Mouse (Mus musculus) neural tube, embryonic 15.5 days (tissue): ENCODE results near the gene Plekhs1. TPM values are rescaled to one million over a fixed set of nuclear protein-coding genes. Genes with fewer than 3 reads are reported as not detected.
"Not testable (repeated sequence)": the region's sequence is repeated elsewhere in the genome, so short reads cannot be mapped to it uniquely, and the experiment has no call there.

Source experiments
- ATAC-seq: fragments of 200-750 bp; cut with Nextera tagmentation; 2 replicates; pipeline ENCODE4 v1.8.0; 2017; ENCODE audit warnings: mild to moderate bottlenecking, moderate TSS enrichment, moderate library complexity; ENCODE audit not compliant: low FRiP score
- H3K27ac ChIP-seq: fragments of 300-500 bp; sonication (generic); replicated peaks from 2 replicates; pipeline ENCODE4 v1.5.1; 2015; ENCODE audit warnings: mild to moderate bottlenecking, inconsistent platforms
- H3K27me3 ChIP-seq: fragments of 300-500 bp; sonication (generic); replicated peaks from 2 replicates; pipeline ENCODE4 v1.6.1; 2015; ENCODE audit warnings: inconsistent platforms
- H3K36me3 ChIP-seq: fragments of 300-500 bp; sonication (generic); 2 replicates; pipeline ENCODE4 v1.6.1; 2015; ENCODE audit warnings: inconsistent platforms
- H3K4me1 ChIP-seq: fragments of 300-500 bp; sonication (generic); 2 replicates; pipeline ENCODE4 v1.6.1; 2015; ENCODE audit warnings: inconsistent platforms
- H3K4me2 ChIP-seq: fragments of 300-500 bp; sonication (generic); 2 replicates; pipeline ENCODE4 v1.6.1; 2015; ENCODE audit warnings: inconsistent platforms, mild to moderate bottlenecking, moderate library complexity
- H3K4me3 ChIP-seq: fragments of 300-500 bp; sonication (generic); replicated peaks from 2 replicates; pipeline ENCODE4 v1.5.1; 2015; ENCODE audit warnings: mild to moderate bottlenecking, inconsistent platforms
- H3K9ac ChIP-seq: fragments of 300-500 bp; sonication (generic); replicated peaks from 2 replicates; pipeline ENCODE4 v1.6.1; 2015; ENCODE audit warnings: mild to moderate bottlenecking, inconsistent platforms
- H3K9me3 ChIP-seq: fragments of 300-500 bp; sonication (generic); replicated peaks from 2 replicates; pipeline ENCODE4 v1.6.1; 2016; ENCODE audit warnings: inconsistent platforms
- WGBS: fragments of 180-500 bp; shearing (Covaris S2); methylation state at CpG from one replicate; pipeline ENCODE4 v1.1.7; 2015; ENCODE audit warnings: mixed read lengths; 5-methylcytosine and 5-hydroxymethylcytosine counted together
- polyA plus RNA-seq: library from polyadenylated mRNA; unstranded; fragments of >200 nt; fragmentation: Nextera tagmentation; extraction: Ambion mirVana; gene quantifications from 2 replicates; pipeline ENCODE4 v1.2.1, GENCODE M21; 2015

The Plekhs1 gene
- polyA plus RNA-seq, 1 experiment from 2014 or later: 0.27 TPM

DNA sequence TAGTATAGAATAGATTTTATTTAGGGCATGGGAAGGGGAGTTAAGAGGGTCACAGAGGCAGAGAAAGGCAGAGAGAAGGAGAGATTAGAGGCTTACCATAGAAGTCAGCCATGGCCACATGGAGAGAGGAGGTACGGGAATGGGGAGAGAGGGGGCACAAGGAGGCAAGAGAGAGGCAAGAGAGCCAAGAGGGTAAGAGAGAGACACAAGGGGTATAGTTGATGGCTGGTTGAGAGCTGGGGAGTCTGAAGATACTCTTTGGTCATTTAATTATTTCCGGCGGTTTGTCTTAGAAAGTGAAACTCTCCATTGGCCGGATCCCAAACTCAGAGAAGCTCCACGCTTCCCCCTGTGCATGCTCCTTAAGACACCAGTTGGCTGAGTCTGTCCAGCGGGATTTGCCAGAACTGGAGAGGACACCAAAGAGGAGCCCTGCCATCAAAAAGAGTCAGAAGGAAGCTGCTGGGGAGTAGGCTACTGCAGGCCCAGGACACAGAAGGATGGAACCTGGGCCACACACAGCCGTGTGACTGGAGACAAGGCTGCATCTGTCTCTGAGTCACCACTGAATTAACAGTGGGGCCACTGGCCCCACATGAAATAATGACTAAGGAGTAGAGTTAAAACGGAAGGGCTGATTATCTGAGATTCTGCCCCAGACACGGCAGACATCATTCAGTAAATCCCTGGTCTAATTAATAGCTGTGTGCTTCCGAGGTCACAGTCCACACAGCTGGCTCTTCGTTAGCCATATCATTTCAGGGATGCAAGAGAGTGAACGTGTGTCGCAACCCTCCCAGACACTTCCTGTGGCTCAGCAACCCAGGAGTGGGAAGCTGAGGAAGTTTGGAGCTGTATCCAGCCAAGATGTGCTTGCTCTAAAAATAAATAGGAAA lies 24.2 kb downstream of the Plekhs1 start:
- H3K4me2 ChIP-seq: no peak overlapping the region
- no peaks in the 10 kb centered on the region for H3K27me3 ChIP-seq
- 57% methylated on average over 13 of the region's 13 CpGs for WGBS
- no peak overlapping the region for H3K4me3 ChIP-seq
- no peak for ATAC-seq
- no peaks in the 10 kb centered on the region for H3K9me3 ChIP-seq
- H3K27ac ChIP-seq: no peak overlapping the region
- peaks cover 13% of the 10 kb centered on the region for H3K4me1 ChIP-seq
- no peaks in the 10 kb centered on the region for H3K36me3 ChIP-seq
- no peak overlapping the region for H3K9ac ChIP-seq

DNA sequence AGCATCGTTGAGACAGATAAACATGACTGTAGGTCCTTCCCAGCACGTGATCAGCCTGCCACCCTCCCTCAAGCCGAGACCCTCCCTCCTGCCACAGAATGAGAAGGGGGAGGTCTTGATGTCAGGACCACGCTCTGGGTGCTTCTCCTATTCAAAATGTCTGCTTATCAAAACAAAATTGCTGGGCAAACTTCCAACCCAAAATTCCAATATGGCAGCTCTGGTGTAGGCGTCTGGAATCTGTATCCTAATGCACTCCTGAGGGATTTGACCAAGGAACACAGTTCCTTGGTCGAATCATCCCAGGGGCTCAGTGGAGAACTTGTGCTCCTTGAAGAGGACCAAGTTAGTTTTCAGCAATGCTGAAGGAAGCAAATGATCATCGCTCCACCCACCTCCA lies 25.5 kb downstream of the Plekhs1 start:
- WGBS: 89% methylated on average over 7 of the region's 7 CpGs
- no peaks in the 10 kb centered on the region for H3K27me3 ChIP-seq
- no peak for ATAC-seq

DNA sequence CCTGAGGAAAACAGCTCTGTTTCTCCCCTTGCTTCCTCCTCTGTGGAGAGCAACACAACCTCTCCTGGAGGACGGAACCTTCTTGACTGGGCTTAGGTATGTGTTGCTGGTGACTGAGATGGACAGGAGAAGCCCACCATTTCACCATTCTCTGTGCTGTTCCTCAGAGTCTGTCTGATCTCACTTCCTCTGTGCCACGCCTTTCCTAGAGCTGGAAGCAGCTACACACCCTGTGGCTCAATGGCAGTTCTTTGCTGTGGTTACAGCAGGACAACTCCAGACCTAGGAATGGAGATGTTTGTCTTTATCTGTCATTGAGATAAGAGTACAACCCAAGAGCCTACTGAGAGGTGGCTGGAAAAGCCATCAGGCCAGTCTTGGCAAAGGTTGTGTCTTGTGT lies 25.9 kb downstream of the Plekhs1 start:
- Histone ChIP-seq H3K9me3 (no peaks in the 10 kb centered on the region), H3K27ac (no peak overlapping the region), H3K4me3 (no peak overlapping the region), H3K4me2 (no peak overlapping the region), H3K4me1 (peaks cover 13% of the 10 kb centered on the region), H3K9ac (no peak overlapping the region), H3K36me3 (no peaks in the 10 kb centered on the region), H3K27me3 (no peaks in the 10 kb centered on the region)
- 94% methylated on average over 2 of the region's 2 CpGs for WGBS
- no peak for ATAC-seq

More for the DNA sequence above, 25.5 kb downstream of the Plekhs1 start:
- Histone ChIP-seq H3K9ac (no peak overlapping the region), H3K4me1 (peaks cover 13% of the 10 kb centered on the region), H3K4me3 (no peak overlapping the region), H3K4me2 (no peak overlapping the region), H3K9me3 (no peaks in the 10 kb centered on the region), H3K27ac (no peak overlapping the region), H3K36me3 (no peaks in the 10 kb centered on the region)

DNA sequence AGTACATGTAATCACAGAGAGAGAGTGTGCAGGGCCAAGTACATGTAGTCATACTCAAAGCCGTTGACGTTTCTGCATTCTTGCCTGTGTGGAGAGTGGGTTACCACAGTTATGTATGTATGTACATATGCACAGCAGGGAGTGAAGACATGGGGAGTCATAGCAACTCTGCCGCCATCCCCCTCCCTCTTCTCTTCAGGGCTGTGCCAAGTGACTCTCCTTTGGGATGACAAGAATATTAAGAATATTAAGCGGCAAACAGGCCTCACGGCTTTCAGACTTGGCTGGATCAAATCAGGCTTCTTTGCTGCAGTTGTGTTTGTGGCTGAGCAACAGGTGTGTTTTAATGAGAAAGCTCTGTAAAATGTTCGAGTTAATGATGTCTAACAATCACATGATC lies 28.2 kb downstream of the Plekhs1 start:
- ATAC-seq: no peak
- no peaks in the 10 kb centered on the region for H3K27me3 ChIP-seq
- no peak overlapping the region for H3K27ac ChIP-seq
- no peak overlapping the region for H3K4me3 ChIP-seq
- peaks cover 13% of the 10 kb centered on the region for H3K4me1 ChIP-seq
- WGBS: 85% methylated on average over 6 of the region's 6 CpGs
- H3K9ac ChIP-seq: no peak overlapping the region
- no peaks in the 10 kb centered on the region for H3K36me3 ChIP-seq
- H3K4me2 ChIP-seq: no peak overlapping the region
- no peaks in the 10 kb centered on the region for H3K9me3 ChIP-seq

DNA sequence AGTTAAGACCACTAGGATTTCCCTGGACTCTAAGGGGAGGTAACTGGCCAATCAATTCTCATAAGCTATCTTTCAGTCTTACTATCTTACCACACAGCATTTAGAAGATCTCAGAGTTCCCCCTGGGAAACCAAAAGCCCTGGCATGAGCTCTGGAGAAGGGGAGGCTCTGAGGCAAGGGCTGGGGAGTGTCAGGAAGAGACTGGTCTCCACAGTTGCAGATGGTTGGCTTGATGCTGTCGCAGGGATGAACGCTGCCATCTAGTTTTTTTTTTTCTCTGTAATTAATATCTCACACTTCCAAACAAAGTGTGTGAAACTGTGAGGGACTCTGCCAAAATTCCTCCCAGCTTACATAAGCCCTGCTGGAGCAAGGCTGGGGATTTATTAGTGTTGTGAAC lies 32.7 kb downstream of the Plekhs1 start:
- not testable (repeated sequence) for H3K4me1 ChIP-seq, H3K9me3 ChIP-seq, H3K27me3 ChIP-seq, ATAC-seq, H3K4me2 ChIP-seq, H3K36me3 ChIP-seq, H3K9ac ChIP-seq, H3K4me3 ChIP-seq, H3K27ac ChIP-seq
- WGBS: no CpG with 5 or more reads among the region's 2 CpGs

DNA sequence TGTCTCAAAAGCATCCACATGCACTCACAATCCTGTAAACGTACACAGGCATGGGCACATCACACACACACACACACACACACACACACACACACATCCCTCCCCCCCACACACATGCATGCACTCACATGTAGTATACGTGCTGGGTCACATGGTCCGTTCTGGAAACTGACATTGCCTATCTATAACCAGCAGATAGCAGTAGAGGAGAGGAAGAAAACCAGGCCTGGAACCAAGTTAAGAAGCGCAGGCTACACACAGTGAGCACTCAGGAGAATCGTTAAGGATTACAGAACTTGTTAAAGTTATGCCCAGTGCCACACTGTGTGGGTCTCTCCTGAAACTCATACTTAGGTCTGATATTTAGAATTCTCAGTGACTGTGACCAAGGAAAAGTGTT lies 41.6 kb downstream of the Plekhs1 start:
- ATAC-seq, H3K4me3 ChIP-seq, H3K9ac ChIP-seq, H3K4me2 ChIP-seq, H3K27me3 ChIP-seq, H3K36me3 ChIP-seq, H3K4me1 ChIP-seq, H3K9me3 ChIP-seq, H3K27ac ChIP-seq: not testable (repeated sequence)
- WGBS: no CpG with 5 or more reads among the region's 5 CpGs

DNA sequence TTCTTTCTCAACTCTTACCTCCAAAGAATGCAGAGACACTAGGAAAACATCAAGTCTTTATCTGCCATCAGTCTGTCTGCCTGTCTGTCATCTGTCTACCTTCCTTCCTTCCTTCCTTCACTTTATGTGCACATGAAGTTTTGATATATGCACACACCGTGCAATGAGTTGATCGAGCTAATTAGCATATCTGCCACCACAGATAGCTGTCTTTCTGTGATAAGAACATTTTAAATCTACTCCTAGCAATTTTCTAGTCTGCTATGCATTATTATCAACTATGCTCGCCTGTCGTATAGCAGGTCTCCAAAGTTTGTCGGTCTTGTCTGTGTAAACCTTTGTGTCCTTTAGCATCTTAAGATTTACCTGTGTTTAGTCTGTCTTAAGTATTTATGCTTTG lies 42.1 kb downstream of the Plekhs1 start:
- not testable (repeated sequence) for H3K4me1 ChIP-seq, H3K4me2 ChIP-seq, H3K9ac ChIP-seq, H3K36me3 ChIP-seq, H3K9me3 ChIP-seq, H3K4me3 ChIP-seq, ATAC-seq, H3K27me3 ChIP-seq, H3K27ac ChIP-seq
- no CpG with 5 or more reads among the region's 5 CpGs for WGBS

DNA sequence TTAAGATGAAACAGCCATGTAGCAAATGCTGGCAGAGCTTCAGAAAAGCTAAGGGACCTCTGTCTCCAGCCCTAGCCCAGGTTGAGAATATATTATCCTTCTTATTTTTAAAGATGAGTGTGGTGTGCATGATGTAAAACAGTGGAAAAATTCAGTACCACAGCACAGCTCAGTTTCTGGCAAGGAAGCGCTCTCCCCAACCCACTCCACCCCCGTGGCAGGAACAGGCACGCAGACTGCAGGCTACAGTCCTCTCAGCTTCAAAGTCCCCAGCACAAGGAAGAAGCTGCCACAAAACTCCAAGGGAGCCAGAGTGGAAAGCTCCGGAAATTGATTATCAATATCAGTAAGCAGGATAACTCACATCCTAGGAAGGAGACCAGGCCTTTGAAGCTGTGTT lies 49.8 kb downstream of the Plekhs1 start:
- WGBS: no CpG with 5 or more reads among the region's 4 CpGs
- not testable (repeated sequence) for H3K4me1 ChIP-seq, H3K4me2 ChIP-seq, H3K27me3 ChIP-seq, H3K36me3 ChIP-seq, ATAC-seq, H3K4me3 ChIP-seq, H3K9me3 ChIP-seq, H3K27ac ChIP-seq, H3K9ac ChIP-seq

DNA sequence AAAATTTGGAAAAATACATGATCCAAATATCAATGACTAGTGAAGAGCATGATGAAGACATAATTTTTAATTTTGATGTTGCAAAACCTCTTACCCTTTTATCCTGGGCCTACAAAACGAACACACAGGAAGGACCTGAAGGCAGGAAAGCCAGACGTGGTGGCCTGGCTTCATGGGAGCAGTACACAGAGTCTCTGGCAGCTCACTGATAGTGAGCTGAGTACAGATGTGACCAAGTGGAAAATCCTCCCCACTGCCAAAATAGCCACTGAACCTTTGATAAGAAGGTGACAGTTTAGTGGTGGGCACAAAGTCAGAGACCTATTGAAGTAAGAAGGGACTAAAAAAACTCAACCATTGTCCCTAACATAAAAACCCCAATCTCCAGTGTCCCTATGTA lies 52.1 kb downstream of the Plekhs1 start:
- H3K9ac ChIP-seq, H3K36me3 ChIP-seq, H3K27me3 ChIP-seq, H3K27ac ChIP-seq, H3K9me3 ChIP-seq, H3K4me3 ChIP-seq, H3K4me1 ChIP-seq, ATAC-seq, H3K4me2 ChIP-seq: not testable (repeated sequence)
- WGBS: no CpG with 5 or more reads among the region's 2 CpGs

DNA sequence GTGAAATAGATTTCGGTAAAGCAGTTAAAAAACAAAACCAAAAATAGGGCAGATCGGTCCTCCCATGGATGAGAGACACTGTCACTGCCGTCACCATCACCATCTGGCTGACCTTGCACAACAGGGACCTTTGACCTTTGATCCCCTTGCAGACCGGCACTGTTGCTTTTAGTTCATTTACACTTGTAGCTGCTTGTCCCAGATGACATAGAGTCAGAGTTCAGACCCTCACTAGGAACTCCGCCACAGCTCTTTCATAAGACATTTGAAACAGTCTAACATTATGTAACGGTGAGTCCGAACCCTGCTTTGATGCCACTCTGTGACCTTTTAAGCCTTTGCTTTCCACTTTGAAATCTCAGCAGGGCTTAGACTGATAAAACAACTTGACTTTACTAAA lies 58.0 kb downstream of the Plekhs1 start:
- H3K9ac ChIP-seq, H3K9me3 ChIP-seq, H3K4me2 ChIP-seq, H3K4me3 ChIP-seq, H3K27me3 ChIP-seq, ATAC-seq, H3K27ac ChIP-seq, H3K36me3 ChIP-seq, H3K4me1 ChIP-seq: not testable (repeated sequence)
- no CpG with 5 or more reads among the region's 7 CpGs for WGBS

DNA sequence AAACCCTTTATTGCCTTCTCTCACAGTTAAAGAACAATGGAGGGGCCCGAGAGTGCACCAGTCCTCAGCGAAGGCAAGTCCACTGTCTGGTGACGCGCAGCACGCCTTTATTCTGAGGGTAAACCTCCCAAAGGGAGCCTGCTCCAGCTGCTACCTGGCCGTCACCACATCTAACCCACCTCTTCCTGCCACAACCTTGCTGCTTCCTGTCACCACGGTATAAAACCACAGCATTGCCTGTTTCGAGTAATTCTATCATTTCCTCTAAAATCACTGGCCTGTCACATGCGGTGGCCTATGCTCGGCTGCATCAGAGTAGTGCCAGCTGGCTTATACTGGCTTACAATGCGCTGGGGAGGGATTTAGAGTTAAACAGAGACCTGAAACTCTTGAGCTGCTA lies 69.1 kb downstream of the Plekhs1 start:
- no CpG with 5 or more reads among the region's 11 CpGs for WGBS
- H3K4me2 ChIP-seq, H3K36me3 ChIP-seq, H3K9me3 ChIP-seq, H3K4me1 ChIP-seq, H3K27ac ChIP-seq, H3K27me3 ChIP-seq, ATAC-seq, H3K9ac ChIP-seq, H3K4me3 ChIP-seq: not testable (repeated sequence)

DNA sequence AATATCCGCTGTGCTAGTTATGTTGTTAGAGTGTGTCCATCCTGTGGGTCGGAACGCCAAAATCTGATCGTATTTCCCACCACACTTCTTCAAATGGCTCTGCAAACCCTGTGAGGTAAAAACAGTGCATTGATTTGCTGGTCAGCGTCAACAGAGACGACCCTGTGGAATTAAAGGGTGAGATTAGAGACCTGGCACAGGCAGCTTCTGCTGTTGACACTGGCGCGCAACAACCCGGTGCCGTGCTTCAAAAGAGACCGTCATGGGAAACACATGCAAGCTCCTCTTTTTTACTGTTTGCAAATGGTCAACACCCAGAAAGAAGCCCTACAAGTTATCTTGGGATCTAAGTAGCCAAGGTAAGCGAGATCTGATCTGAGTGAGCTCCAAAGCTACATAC lies 69.8 kb downstream of the Plekhs1 start:
- WGBS: 93% methylated on average over 12 of the region's 12 CpGs
- peaks cover 15% of the 10 kb centered on the region; the same call in 1 of the 2 replicates for H3K36me3 ChIP-seq
- no peaks in the 10 kb centered on the region for H3K27me3 ChIP-seq
- ATAC-seq: no peak
- H3K9ac ChIP-seq: no peak overlapping the region
- no peaks in the 10 kb centered on the region for H3K9me3 ChIP-seq
- H3K27ac ChIP-seq: no peak overlapping the region
- no peaks in the 10 kb centered on the region for H3K4me1 ChIP-seq
- H3K4me2 ChIP-seq: no peak overlapping the region
- H3K4me3 ChIP-seq: no peak overlapping the region
